Mouse (Mus musculus): ENCODE measurements around the gene Gon7. TPM values are rescaled to one million over a fixed set of nuclear protein-coding genes. Genes with fewer than 3 reads are reported as not detected.

Gene Gon7
- polyA plus RNA-seq, 1 experiment from 2014 or later: 44.5 TPM

Other genes starting within 250 kb of the Gon7 start
- gene Chga, start 202.8 kb downstream of the Gon7 start, polyA plus RNA-seq (2016; fragmentation: Nextera tagmentation; extraction: Ambion mirVana): 47.1 and 53.1 TPM in 2 replicates
- 16.6 and 17.1 TPM in 2 replicates for gene Itpk1, start 52.9 kb downstream of the Gon7 start, polyA plus RNA-seq (2016; fragmentation: Nextera tagmentation; extraction: Ambion mirVana)
- gene Moap1, start 14.1 kb downstream of the Gon7 start, polyA plus RNA-seq (2016; fragmentation: Nextera tagmentation; extraction: Ambion mirVana): 35.1 and 38.2 TPM in 2 replicates
- 10.8 and 11.7 TPM in 2 replicates for gene Tmem251, start 14.0 kb downstream of the Gon7 start, polyA plus RNA-seq (2016; fragmentation: Nextera tagmentation; extraction: Ambion mirVana)
- gene Gm28051, start within 50 bp of the Gon7 start, polyA plus RNA-seq (2016; fragmentation: Nextera tagmentation; extraction: Ambion mirVana): not detected in 2 replicates
- 42.0 and 45.4 TPM in 2 replicates for gene Ubr7, start 164 bp upstream of the Gon7 start, polyA plus RNA-seq (2016; fragmentation: Nextera tagmentation; extraction: Ambion mirVana)
- gene Gm20604, start 869 bp upstream of the Gon7 start, polyA plus RNA-seq (2016; fragmentation: Nextera tagmentation; extraction: Ambion mirVana): 31.0 and 32.2 TPM in 2 replicates
- 27.5 and 27.9 TPM in 2 replicates for gene Btbd7, start 120.7 kb upstream of the Gon7 start, polyA plus RNA-seq (2016; fragmentation: Nextera tagmentation; extraction: Ambion mirVana)
- not detected in 2 replicates for gene Cox8c, start 141.5 kb upstream of the Gon7 start, polyA plus RNA-seq (2016; fragmentation: Nextera tagmentation; extraction: Ambion mirVana)
- 4.9 and 5.2 TPM in 2 replicates for gene Unc79, start 191.1 kb upstream of the Gon7 start, polyA plus RNA-seq (2016; fragmentation: Nextera tagmentation; extraction: Ambion mirVana)